Mouse (Mus musculus) MEL (cell line): ENCODE measurements at regions not wholly inside any gene's neighbourhood (a gene's known extent, or its start where the extent isn't known, plus 50 kb on each side); places are given as distances from the start of the nearest gene placed in this dataset.

Source experiments
- DNase-seq: peaks from one replicate; pipeline ENCODE4 v3.0.0; 2011; ENCODE audit warnings: low read depth, low spot score
- H3K27ac ChIP-seq: 2 replicates; pipeline ENCODE4 v1.5.1; 2012; ENCODE audit warnings: low read depth, mild to moderate bottlenecking, control low read depth, low read length, moderate library complexity; ENCODE audit not compliant: control insufficient read depth
- H3K27me3 ChIP-seq, 2 experiments: fragments of 150-350 bp in 1 of 2; sonication (generic) in 1 of 2; 2 replicates each; pipeline ENCODE4 v1.6.1; 2012; ENCODE audit warnings: low read length in 2 of 2, mild to moderate bottlenecking in 2 of 2, improper control_type of control experiment in 1 of 2, moderate library complexity in 1 of 2; ENCODE audit not compliant: insufficient read depth in 2 of 2, control insufficient read depth in 1 of 2
- H3K36me3 ChIP-seq, 2 experiments: 2 replicates each; pipeline ENCODE4 v1.6.1; 2012 to 2014; ENCODE audit warnings: low read length in 2 of 2, improper control_type of control experiment in 1 of 2, inconsistent platforms in 1 of 2, mild to moderate bottlenecking in 1 of 2; ENCODE audit not compliant: insufficient read depth in 2 of 2, control insufficient read depth in 1 of 2
- H3K4me1 ChIP-seq, 2 experiments: fragments of 150-350 bp in 1 of 2; sonication (generic) in 1 of 2; 2 replicates each; pipeline ENCODE4 v1.6.1; 2012; ENCODE audit warnings: low read length in 2 of 2, improper control_type of control experiment in 1 of 2, mild to moderate bottlenecking in 1 of 2; ENCODE audit not compliant: insufficient read depth in 2 of 2, control insufficient read depth in 1 of 2
- H3K4me3 ChIP-seq, 2 experiments: fragments of 150-350 bp in 1 of 2; sonication (generic) in 1 of 2; 2 replicates each; pipeline ENCODE4 v1.5.1; 2012; ENCODE audit warnings: low read depth in 2 of 2, low read length in 2 of 2, mild to moderate bottlenecking in 2 of 2, moderate library complexity in 2 of 2, control low read depth in 1 of 2, improper control_type of control experiment in 1 of 2; ENCODE audit not compliant: control insufficient read depth in 1 of 2, insufficient read depth in 1 of 2
- H3K79me2 ChIP-seq: 2 replicates; pipeline ENCODE4 v1.6.1; 2012; ENCODE audit warnings: mild to moderate bottlenecking, low read length, moderate library complexity; ENCODE audit not compliant: control insufficient read depth, poor library complexity, insufficient read depth
- H3K9ac ChIP-seq: 2 replicates; pipeline ENCODE4 v1.6.1; 2012; ENCODE audit warnings: low read depth, mild to moderate bottlenecking, control low read depth, low read length, moderate library complexity; ENCODE audit not compliant: control insufficient read depth, poor library complexity, severe bottlenecking
- H3K9me3 ChIP-seq: fragments of 150-350 bp; sonication (generic); replicated peaks from 2 replicates; pipeline ENCODE4 v1.6.1; 2012; ENCODE audit warnings: mild to moderate bottlenecking, low read length, improper control_type of control experiment, moderate library complexity; ENCODE audit not compliant: insufficient read depth
- CHD1 ChIP-seq: IDR thresholded peaks from 2 replicates; pipeline ENCODE4 v1.6.1; 2012; ENCODE audit warnings: low read depth, mild to moderate bottlenecking, inconsistent platforms, low read length, improper control_type of control experiment
- CHD2 ChIP-seq: IDR thresholded peaks from 2 replicates; pipeline ENCODE4 v1.6.1; 2011; ENCODE audit warnings: low read length, improper control_type of control experiment
- MAZ ChIP-seq: IDR thresholded peaks from 2 replicates; pipeline ENCODE4 v1.6.1; 2012; ENCODE audit warnings: low read depth, mild to moderate bottlenecking, inconsistent platforms, low read length, improper control_type of control experiment
- MEF2A ChIP-seq: IDR thresholded peaks from 2 replicates; pipeline ENCODE4 v1.6.1; 2014; ENCODE audit warnings: low read depth, mild to moderate bottlenecking, inconsistent platforms, low read length, improper control_type of control experiment; ENCODE audit not compliant: poor library complexity, insufficient replicate concordance, severe bottlenecking; ENCODE audit errors: extremely low read depth
- MXI1 ChIP-seq: IDR thresholded peaks from 2 replicates; pipeline ENCODE4 v1.6.1; 2011; ENCODE audit warnings: mild to moderate bottlenecking, low read depth, low read length, improper control_type of control experiment
- NRF1 ChIP-seq: IDR thresholded peaks from 2 replicates; pipeline ENCODE4 v1.6.1; 2014; ENCODE audit warnings: low read depth, mild to moderate bottlenecking, inconsistent platforms, low read length, improper control_type of control experiment, moderate library complexity; ENCODE audit not compliant: poor library complexity, insufficient read depth, severe bottlenecking
- POLR2AphosphoS5 ChIP-seq: IDR thresholded peaks from 2 replicates; pipeline ENCODE4 v1.6.1; 2012; ENCODE audit warnings: low read depth, borderline replicate concordance, mild to moderate bottlenecking, inconsistent platforms, low read length, moderate library complexity, mixed read lengths
- TBP ChIP-seq: IDR thresholded peaks from 2 replicates; pipeline ENCODE4 v1.8.0; 2011; ENCODE audit warnings: low read depth, low read length, improper control_type of control experiment
- TCF12 ChIP-seq: IDR thresholded peaks from 2 replicates; pipeline ENCODE4 v1.6.1; 2014; ENCODE audit warnings: low read depth, mild to moderate bottlenecking, inconsistent platforms, low read length, improper control_type of control experiment, moderate library complexity
- USF1 ChIP-seq: IDR thresholded peaks from 2 replicates; pipeline ENCODE4 v1.6.1; 2014; ENCODE audit warnings: low read depth, mild to moderate bottlenecking, inconsistent platforms, low read length, improper control_type of control experiment, moderate library complexity
- USF2 ChIP-seq, 2 experiments: IDR thresholded peaks; 2 replicates each; pipeline ENCODE4 v1.6.1; 2011 to 2012; ENCODE audit warnings: improper control_type of control experiment in 2 of 2, low read length in 2 of 2, borderline replicate concordance in 1 of 2, inconsistent platforms in 1 of 2, low read depth in 1 of 2, mild to moderate bottlenecking in 1 of 2; ENCODE audit not compliant: insufficient read depth in 1 of 2
- ZKSCAN1 ChIP-seq: IDR thresholded peaks from 2 replicates; pipeline ENCODE4 v1.6.1; 2012; ENCODE audit warnings: low read depth, mild to moderate bottlenecking, inconsistent platforms, low read length, improper control_type of control experiment, moderate library complexity

- no peak overlapping the region for H3K9ac ChIP-seq
- no peaks in the 10 kb centered on the region for H3K27me3 ChIP-seq
- DNase-seq, result no peak
- no peaks in the 10 kb centered on the region for H3K4me1 ChIP-seq
- H3K79me2 ChIP-seq, result no peaks in the 10 kb centered on the region
- TF ChIP-seq NRF1 (no peak), ZKSCAN1 (no peak), USF2 (IDR thresholded peaks at IDR 0.05; ENCODE audit: borderline replicate concordance in 1 of 2, insufficient read depth in 1 of 2, low read depth in 1 of 2, low read length in 2 of 2) (no peak)
- H3K27ac ChIP-seq, result no peak overlapping the region
- H3K36me3 ChIP-seq, result no peaks in the 10 kb centered on the region
- H3K4me3 ChIP-seq, result no peak overlapping the region
- no peaks in the 10 kb centered on the region for H3K9me3 ChIP-seq
Observed at GRCm38 (mm10) chr14:8999815-9000214, 333.8 kb upstream of the 4930452B06Rik start.

- H3K27ac ChIP-seq, result no peak overlapping the region
- TF ChIP-seq CHD1 (no peak), CHD2 (no peak), USF1 (no peak), POLR2AphosphoS5 (no peak), MXI1 (no peak)
- TF ChIP-seq, all 39 proteins: peak for 0
- Histone ChIP-seq H3K9ac (no peak overlapping the region), H3K4me3 (no peak overlapping the region), H3K27me3 (no peaks in the 10 kb centered on the region), H3K36me3 (no peaks in the 10 kb centered on the region), H3K79me2 (no peaks in the 10 kb centered on the region), H3K4me1 (no peaks in the 10 kb centered on the region), H3K9me3 (no peaks in the 10 kb centered on the region)
- DNase-seq, result no peak
Observed at GRCm38 (mm10) chr14:8993421-8993820, 327.4 kb upstream of the 4930452B06Rik start.

GRCm38 (mm10) chr14:8985086-8985793 lies 319.2 kb upstream of the 4930452B06Rik start:
- TF ChIP-seq USF2 (IDR thresholded peaks at IDR 0.05; ENCODE audit: borderline replicate concordance in 1 of 2, insufficient read depth in 1 of 2, low read depth in 1 of 2, low read length in 2 of 2) (no peak), MEF2A (no peak), TCF12 (no peak), MAZ (no peak), TBP (no peak)
- Histone ChIP-seq H3K4me1 (no peaks in the 10 kb centered on the region), H3K9ac (no peak overlapping the region), H3K9me3 (no peaks in the 10 kb centered on the region), H3K79me2 (no peaks in the 10 kb centered on the region), H3K27me3 (no peaks in the 10 kb centered on the region), H3K36me3 (no peaks in the 10 kb centered on the region), H3K27ac (no peak overlapping the region), H3K4me3 (no peak overlapping the region)
- DNase-seq, result no peak
